Mouse (Mus musculus): ENCODE data around the gene 1700022I11Rik. TPM values are rescaled to one million over a fixed set of nuclear protein-coding genes. Genes with fewer than 3 reads are reported as not detected.
A peak's percentile ranks its signal among the peaks of the same experiment; 100 is the strongest.

Gene 1700022I11Rik
- polyA plus RNA-seq, 1 experiment, result not detected

GRCm38 (mm10) chr4:43019176-43019575 is 49.8 kb downstream of the 1700022I11Rik start:
- TF ChIP-seq FLI1 (IDR thresholded peaks at IDR 0.05; ENCODE audit: low read length), result no peak
- no peak for TF ChIP-seq GATA1 (IDR thresholded peaks at IDR 0.05; ENCODE audit: borderline replicate concordance, low read length)
- Histone ChIP-seq H3K9me3 (no peaks in the 10 kb centered on the region), H3K4me1 (peaks cover 18% of the 10 kb centered on the region), H3K36me3 (replicated peaks; ENCODE audit: low read length) (peaks cover 73% of the 10 kb centered on the region), H3K27me3 (replicated peaks) (no peaks in the 10 kb centered on the region), H3K4me3 (replicated peaks) (no peak overlapping the region)

- H3K27me3 ChIP-seq (replicated peaks), result no peaks in the 10 kb centered on the region
- H3K4me3 ChIP-seq (replicated peaks), result no peak overlapping the region
- no peaks in the 10 kb centered on the region for H3K9me3 ChIP-seq
- TF ChIP-seq GATA1 (IDR thresholded peaks at IDR 0.05; ENCODE audit: borderline replicate concordance, low read length) (no peak), FLI1 (IDR thresholded peaks at IDR 0.05; ENCODE audit: low read length) (no peak)
- H3K4me1 ChIP-seq, result peaks cover 25% of the 10 kb centered on the region
- H3K36me3 ChIP-seq (replicated peaks; ENCODE audit: low read length), result peaks cover 79% of the 10 kb centered on the region
These were observed 50.4 kb downstream of the 1700022I11Rik start for GRCm38 (mm10) chr4:43019641-43020465.

- peaks cover 79% of the 10 kb centered on the region for H3K36me3 ChIP-seq (replicated peaks; ENCODE audit: low read length)
- H3K4me3 ChIP-seq (replicated peaks), result no peak overlapping the region
- peaks cover 32% of the 10 kb centered on the region for H3K4me1 ChIP-seq
- TF ChIP-seq GATA1 (IDR thresholded peaks at IDR 0.05; ENCODE audit: borderline replicate concordance, low read length), result no peak
- TF ChIP-seq FLI1 (IDR thresholded peaks at IDR 0.05; ENCODE audit: low read length), result no peak
- no peaks in the 10 kb centered on the region for H3K27me3 ChIP-seq (replicated peaks)
- no peaks in the 10 kb centered on the region for H3K9me3 ChIP-seq
These were observed 51.5 kb downstream of the 1700022I11Rik start for GRCm38 (mm10) chr4:43020876-43021275.

- no peak for TF ChIP-seq GATA1 (IDR thresholded peaks at IDR 0.05; ENCODE audit: borderline replicate concordance, low read length)
- no peak for TF ChIP-seq FLI1 (IDR thresholded peaks at IDR 0.05; ENCODE audit: low read length)
- H3K27me3 ChIP-seq (replicated peaks), result no peaks in the 10 kb centered on the region
- no peak overlapping the region for H3K4me3 ChIP-seq (replicated peaks)
- no peaks in the 10 kb centered on the region for H3K9me3 ChIP-seq
- H3K4me1 ChIP-seq, result peaks cover 34% of the 10 kb centered on the region
- peaks cover 79% of the 10 kb centered on the region for H3K36me3 ChIP-seq (replicated peaks; ENCODE audit: low read length)
These were observed 51.9 kb downstream of the 1700022I11Rik start for GRCm38 (mm10) chr4:43021341-43021740.

- Histone ChIP-seq H3K27me3 (replicated peaks) (no peaks in the 10 kb centered on the region), H3K4me1 (peaks cover 39% of the 10 kb centered on the region), H3K4me3 (replicated peaks) (peak overlapping the region; percentile 96), H3K9me3 (no peaks in the 10 kb centered on the region), H3K36me3 (replicated peaks; ENCODE audit: low read length) (peaks cover 83% of the 10 kb centered on the region)
- no peak for TF ChIP-seq FLI1 (IDR thresholded peaks at IDR 0.05; ENCODE audit: low read length)
- no peak for TF ChIP-seq GATA1 (IDR thresholded peaks at IDR 0.05; ENCODE audit: borderline replicate concordance, low read length)
These were observed 55.3 kb downstream of the 1700022I11Rik start for GRCm38 (mm10) chr4:43024673-43025072.

GRCm38 (mm10) chr4:43025084-43025960 is 55.9 kb downstream of the 1700022I11Rik start, which contains the start of gene Pigo:
Gene Pigo (minus strand): TSS chr4:43025819.
- peaks cover 83% of the 10 kb centered on the region for H3K36me3 ChIP-seq (replicated peaks; ENCODE audit: low read length)
- TF ChIP-seq FLI1 (IDR thresholded peaks at IDR 0.05; ENCODE audit: low read length) (no peak), GATA1 (IDR thresholded peaks at IDR 0.05; ENCODE audit: borderline replicate concordance, low read length) (no peak)
- H3K4me1 ChIP-seq, result peaks cover 42% of the 10 kb centered on the region
- H3K27me3 ChIP-seq (replicated peaks), result no peaks in the 10 kb centered on the region
- peak within 1 kb of the TSS; percentile 96 for H3K4me3 ChIP-seq (replicated peaks)
- no peaks in the 10 kb centered on the region for H3K9me3 ChIP-seq

- Histone ChIP-seq H3K9me3 (no peaks in the 10 kb centered on the region), H3K36me3 (replicated peaks; ENCODE audit: low read length) (peaks cover 68% of the 10 kb centered on the region), H3K4me3 (replicated peaks) (no peak overlapping the region), H3K27me3 (replicated peaks) (no peaks in the 10 kb centered on the region), H3K4me1 (peaks cover 54% of the 10 kb centered on the region)
- TF ChIP-seq FLI1 (IDR thresholded peaks at IDR 0.05; ENCODE audit: low read length) (no peak), GATA1 (IDR thresholded peaks at IDR 0.05; ENCODE audit: borderline replicate concordance, low read length) (no peak)
These were observed 59.7 kb downstream of the 1700022I11Rik start for GRCm38 (mm10) chr4:43029121-43029520.

GRCm38 (mm10) chr4:43029749-43030148 is 60.3 kb downstream of the 1700022I11Rik start:
- Histone ChIP-seq H3K36me3 (replicated peaks; ENCODE audit: low read length) (peaks cover 68% of the 10 kb centered on the region), H3K27me3 (replicated peaks) (no peaks in the 10 kb centered on the region), H3K4me1 (peaks cover 51% of the 10 kb centered on the region), H3K4me3 (replicated peaks) (peak overlapping the region; percentile 96), H3K9me3 (no peaks in the 10 kb centered on the region)
- TF ChIP-seq FLI1 (IDR thresholded peaks at IDR 0.05; ENCODE audit: low read length) (no peak), GATA1 (IDR thresholded peaks at IDR 0.05; ENCODE audit: borderline replicate concordance, low read length) (no peak)

GRCm38 (mm10) chr4:43030352-43030751 is 60.9 kb downstream of the 1700022I11Rik start:
- H3K9me3 ChIP-seq, result no peaks in the 10 kb centered on the region
- no peak for TF ChIP-seq GATA1 (IDR thresholded peaks at IDR 0.05; ENCODE audit: borderline replicate concordance, low read length)
- no peak for TF ChIP-seq FLI1 (IDR thresholded peaks at IDR 0.05; ENCODE audit: low read length)
- H3K4me3 ChIP-seq (replicated peaks), result peak overlapping the region; percentile 96
- no peaks in the 10 kb centered on the region for H3K27me3 ChIP-seq (replicated peaks)
- H3K4me1 ChIP-seq, result peaks cover 46% of the 10 kb centered on the region
- H3K36me3 ChIP-seq (replicated peaks; ENCODE audit: low read length), result peaks cover 73% of the 10 kb centered on the region

Measured in megakaryocyte, embryonic 14.5 days (primary cell).